Mouse (Mus musculus) forebrain, embryonic 16.5 days (tissue): ENCODE measurements at regions not wholly inside any gene's neighbourhood (a gene's known extent, or its start where the extent isn't known, plus 50 kb on each side); places are given as distances from the start of the nearest gene placed in this dataset.

ENCODE experiments used
- ATAC-seq: fragments of 200-750 bp; cut with Nextera tagmentation; 2 replicates; pipeline ENCODE4 v1.8.0; 2017; ENCODE audit warnings: mild to moderate bottlenecking, moderate library complexity
- H3K27ac ChIP-seq: fragments of 300-500 bp; sonication (generic); 2 replicates; pipeline ENCODE4 v1.5.1; 2014; ENCODE audit warnings: low read length, control low read depth
- H3K27me3 ChIP-seq: fragments of 300-500 bp; sonication (generic); replicated peaks from 2 replicates; pipeline ENCODE4 v1.6.1; 2014; ENCODE audit warnings: low read length; ENCODE audit not compliant: control insufficient read depth, insufficient read depth
- H3K36me3 ChIP-seq: fragments of 300-500 bp; sonication (generic); 2 replicates; pipeline ENCODE4 v1.6.1; 2014; ENCODE audit not compliant: control insufficient read depth, insufficient read depth
- H3K4me1 ChIP-seq: fragments of 300-500 bp; sonication (generic); replicated peaks from 2 replicates; pipeline ENCODE4 v1.6.1; 2014; ENCODE audit warnings: low read length; ENCODE audit not compliant: control insufficient read depth, insufficient read depth
- H3K4me2 ChIP-seq: fragments of 300-500 bp; sonication (generic); 2 replicates; pipeline ENCODE4 v1.6.1; 2014; ENCODE audit warnings: mild to moderate bottlenecking, low read length, control low read depth
- H3K4me3 ChIP-seq: fragments of 300-500 bp; sonication (generic); replicated peaks from 2 replicates; pipeline ENCODE4 v1.5.1; 2014; ENCODE audit warnings: mild to moderate bottlenecking, low read length, control low read depth
- H3K9ac ChIP-seq: fragments of 300-500 bp; sonication (generic); replicated peaks from 2 replicates; pipeline ENCODE4 v1.6.1; 2014; ENCODE audit warnings: low read depth, low read length, control low read depth
- H3K9me3 ChIP-seq: fragments of 300-500 bp; sonication (generic); 2 replicates; pipeline ENCODE4 v1.6.1; 2016; ENCODE audit warnings: low read length; ENCODE audit not compliant: control insufficient read depth
- WGBS: fragments of 180-500 bp; shearing (Covaris S2); extraction: QIAGEN DNeasy Blood & Tissue Kit; methylation state at CpG from one replicate; pipeline ENCODE4 v1.1.7; 2014; 5-methylcytosine and 5-hydroxymethylcytosine counted together

DNA sequence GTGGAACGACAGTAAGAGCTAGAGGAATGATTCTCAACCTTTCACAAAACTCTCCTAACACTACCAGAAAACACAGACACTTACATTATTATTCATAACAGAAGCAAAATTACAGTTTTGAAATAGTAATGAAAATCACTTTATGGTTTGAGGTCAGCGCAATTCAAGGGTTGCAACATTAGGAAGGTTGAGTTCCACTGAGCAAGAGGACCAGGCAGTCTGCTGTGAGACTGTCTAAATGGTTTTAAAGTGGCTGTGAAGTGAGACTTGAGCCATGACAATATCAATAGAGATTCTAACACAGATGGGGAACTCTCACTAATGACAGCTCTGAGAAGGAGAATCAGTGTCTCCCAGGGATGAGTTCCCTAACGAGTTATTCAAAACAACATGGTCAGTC lies 146.2 kb upstream of the Ednrb start:
- 85% methylated on average over 3 of the region's 3 CpGs for WGBS
- Histone ChIP-seq H3K36me3 (no peaks in the 10 kb centered on the region), H3K4me3 (no peak overlapping the region), H3K9ac (no peak overlapping the region), H3K9me3 (no peaks in the 10 kb centered on the region), H3K27ac (no peak overlapping the region), H3K4me1 (no peaks in the 10 kb centered on the region), H3K4me2 (no peak overlapping the region), H3K27me3 (no peaks in the 10 kb centered on the region)
- no peak for ATAC-seq

DNA sequence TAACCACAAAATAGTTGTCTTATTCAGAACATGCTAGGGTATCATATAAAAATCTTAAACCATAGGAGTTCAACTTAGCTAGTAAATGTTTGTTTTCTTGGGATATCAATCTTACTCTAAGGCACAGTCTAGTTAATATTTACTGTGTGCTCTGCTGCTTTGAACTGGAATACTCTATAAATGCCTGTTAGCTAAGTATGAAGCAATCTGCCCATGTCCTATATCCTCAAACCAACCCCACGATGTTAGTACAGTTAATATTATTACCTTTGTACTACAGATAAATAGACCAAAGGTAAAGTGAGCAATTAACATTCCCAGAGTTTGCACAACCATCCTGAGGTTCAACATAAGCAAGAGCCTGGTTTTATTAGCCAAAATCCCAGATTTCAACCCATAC lies 145.7 kb upstream of the Ednrb start:
- Histone ChIP-seq H3K9me3 (no peaks in the 10 kb centered on the region), H3K4me1 (no peaks in the 10 kb centered on the region), H3K9ac (no peak overlapping the region), H3K36me3 (no peaks in the 10 kb centered on the region), H3K27me3 (no peaks in the 10 kb centered on the region), H3K4me2 (no peak overlapping the region), H3K4me3 (no peak overlapping the region), H3K27ac (no peak overlapping the region)
- WGBS: 95% methylated on average over 1 of the region's 1 CpGs
- no peak for ATAC-seq

DNA sequence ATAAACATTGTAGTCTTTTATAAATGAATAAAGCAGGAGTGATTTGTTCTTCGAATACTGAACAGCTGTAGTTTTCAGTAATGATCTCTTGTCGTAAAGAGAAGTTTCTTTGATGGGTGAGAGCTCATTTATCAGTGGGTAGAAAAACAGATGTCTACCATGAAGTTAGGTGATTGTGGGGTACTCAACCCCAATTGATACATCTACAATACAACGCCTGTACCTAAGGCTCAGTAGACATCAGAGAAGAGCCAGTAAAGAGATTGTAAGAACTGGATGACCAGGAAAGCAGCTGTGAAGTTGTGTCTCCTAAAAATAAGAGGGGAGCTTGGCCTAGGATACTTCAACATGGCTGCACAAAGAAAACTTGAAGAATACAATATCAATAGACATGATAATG lies 143.1 kb upstream of the Ednrb start:
- H3K27ac ChIP-seq: no peak overlapping the region
- no peaks in the 10 kb centered on the region for H3K36me3 ChIP-seq
- H3K9ac ChIP-seq: no peak overlapping the region
- H3K4me3 ChIP-seq: no peak overlapping the region
- no peaks in the 10 kb centered on the region for H3K9me3 ChIP-seq
- no peak overlapping the region for H3K4me2 ChIP-seq
- H3K27me3 ChIP-seq: no peaks in the 10 kb centered on the region
- no peaks in the 10 kb centered on the region for H3K4me1 ChIP-seq
- WGBS: 38% methylated on average over 3 of the region's 3 CpGs
- ATAC-seq: no peak

DNA sequence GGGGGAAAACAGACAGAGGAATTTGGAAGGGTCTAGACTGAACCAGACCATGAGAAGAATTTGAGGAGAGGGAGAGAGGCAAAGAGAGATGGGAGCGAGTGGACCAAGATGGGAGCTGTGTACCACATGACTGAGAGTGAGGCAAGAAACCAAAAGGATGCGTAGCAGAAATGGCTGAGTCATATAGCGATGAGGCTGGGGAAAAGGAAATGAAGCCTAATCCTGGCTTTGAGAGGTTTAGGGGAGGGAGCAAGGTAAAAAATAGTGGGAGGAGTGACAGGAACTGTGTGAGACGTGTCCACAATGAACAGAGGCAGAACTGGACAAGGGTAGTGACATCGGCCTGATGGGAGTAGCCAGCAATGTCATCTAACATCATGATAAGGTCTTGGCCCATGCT lies 140.1 kb upstream of the Ednrb start:
- Histone ChIP-seq H3K27ac (no peak overlapping the region), H3K4me2 (no peak overlapping the region), H3K4me3 (no peak overlapping the region), H3K4me1 (no peaks in the 10 kb centered on the region), H3K36me3 (no peaks in the 10 kb centered on the region), H3K27me3 (no peaks in the 10 kb centered on the region), H3K9ac (no peak overlapping the region), H3K9me3 (no peaks in the 10 kb centered on the region)
- WGBS: 90% methylated on average over 5 of the region's 5 CpGs
- no peak for ATAC-seq

GRCm38 (mm10) chr14:103978808-103979207 lies 134.6 kb upstream of the Ednrb start:
- H3K27ac ChIP-seq: no peak overlapping the region
- WGBS: 84% methylated on average over 2 of the region's 2 CpGs
- H3K4me1 ChIP-seq: no peaks in the 10 kb centered on the region
- H3K36me3 ChIP-seq: no peaks in the 10 kb centered on the region
- no peaks in the 10 kb centered on the region for H3K27me3 ChIP-seq
- H3K9me3 ChIP-seq: no peaks in the 10 kb centered on the region
- no peak overlapping the region for H3K4me2 ChIP-seq
- H3K9ac ChIP-seq: no peak overlapping the region
- ATAC-seq: no peak
- no peak overlapping the region for H3K4me3 ChIP-seq

DNA sequence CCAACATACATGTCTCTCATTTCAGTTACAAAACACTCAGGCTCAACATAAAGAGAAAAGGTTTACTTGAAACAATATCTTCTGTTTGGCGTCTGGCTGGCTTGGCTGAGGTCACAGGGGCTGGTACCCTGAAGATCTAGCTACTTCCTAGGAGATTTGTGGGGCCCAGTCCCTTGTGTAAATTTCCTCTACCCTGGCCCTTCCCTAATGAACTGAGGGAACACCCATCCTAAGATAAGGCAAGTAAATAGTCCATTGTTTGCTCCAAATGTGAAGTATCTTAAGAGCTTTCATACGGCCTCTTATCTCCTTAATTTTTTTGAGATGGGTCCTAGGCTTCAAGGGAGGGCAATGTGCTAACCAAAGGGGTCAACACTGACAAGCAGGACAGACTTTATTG lies 133.6 kb upstream of the Ednrb start:
- H3K9me3 ChIP-seq: no peaks in the 10 kb centered on the region
- H3K27ac ChIP-seq: no peak overlapping the region
- H3K4me3 ChIP-seq: no peak overlapping the region
- no peaks in the 10 kb centered on the region for H3K36me3 ChIP-seq
- H3K4me1 ChIP-seq: no peaks in the 10 kb centered on the region
- ATAC-seq: no peak
- 59% methylated on average over 2 of the region's 2 CpGs for WGBS
- H3K9ac ChIP-seq: no peak overlapping the region
- no peaks in the 10 kb centered on the region for H3K27me3 ChIP-seq
- H3K4me2 ChIP-seq: no peak overlapping the region

DNA sequence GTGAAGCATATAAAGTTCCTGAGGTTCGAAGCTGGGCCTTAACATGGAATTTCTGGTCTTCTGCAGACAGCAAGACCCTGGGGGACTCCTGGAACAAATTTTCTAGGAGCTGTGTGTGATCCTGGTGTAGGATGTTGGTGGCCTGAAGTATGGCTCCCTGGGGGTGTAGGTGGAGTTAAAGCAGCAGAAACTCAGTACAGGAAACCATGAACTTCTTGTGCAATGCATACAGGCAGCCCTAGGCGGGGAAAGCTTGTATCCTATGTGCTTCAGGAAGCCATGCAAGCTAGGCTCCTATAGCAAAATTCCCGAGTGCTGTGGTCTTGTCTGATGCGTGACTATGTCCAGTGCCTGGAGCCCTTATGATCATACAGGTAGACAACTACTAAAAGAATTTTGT lies 129.8 kb upstream of the Ednrb start:
- ATAC-seq: no peak
- Histone ChIP-seq H3K4me3 (no peak overlapping the region), H3K36me3 (no peaks in the 10 kb centered on the region), H3K9ac (no peak overlapping the region), H3K27me3 (no peaks in the 10 kb centered on the region), H3K27ac (no peak overlapping the region), H3K4me2 (no peak overlapping the region), H3K4me1 (no peaks in the 10 kb centered on the region), H3K9me3 (no peaks in the 10 kb centered on the region)
- WGBS: 89% methylated on average over 4 of the region's 4 CpGs

- Histone ChIP-seq H3K4me3 (no peak overlapping the region), H3K4me2 (no peak overlapping the region), H3K9me3 (no peaks in the 10 kb centered on the region), H3K27me3 (no peaks in the 10 kb centered on the region), H3K36me3 (no peaks in the 10 kb centered on the region), H3K4me1 (no peaks in the 10 kb centered on the region), H3K9ac (no peak overlapping the region), H3K27ac (no peak overlapping the region)
- 89% methylated on average over 7 of the region's 7 CpGs for WGBS
- ATAC-seq: no peak
Observed at GRCm38 (mm10) chr14:103973111-103973510, 128.9 kb upstream of the Ednrb start.

GRCm38 (mm10) chr14:103969305-103969704 lies 125.1 kb upstream of the Ednrb start:
- H3K27ac ChIP-seq: no peak overlapping the region
- 63% methylated on average over 2 of the region's 2 CpGs for WGBS
- no peaks in the 10 kb centered on the region for H3K9me3 ChIP-seq
- no peak overlapping the region for H3K9ac ChIP-seq
- no peaks in the 10 kb centered on the region for H3K4me1 ChIP-seq
- ATAC-seq: no peak
- no peak overlapping the region for H3K4me2 ChIP-seq
- no peaks in the 10 kb centered on the region for H3K27me3 ChIP-seq
- H3K36me3 ChIP-seq: no peaks in the 10 kb centered on the region
- H3K4me3 ChIP-seq: no peak overlapping the region

DNA sequence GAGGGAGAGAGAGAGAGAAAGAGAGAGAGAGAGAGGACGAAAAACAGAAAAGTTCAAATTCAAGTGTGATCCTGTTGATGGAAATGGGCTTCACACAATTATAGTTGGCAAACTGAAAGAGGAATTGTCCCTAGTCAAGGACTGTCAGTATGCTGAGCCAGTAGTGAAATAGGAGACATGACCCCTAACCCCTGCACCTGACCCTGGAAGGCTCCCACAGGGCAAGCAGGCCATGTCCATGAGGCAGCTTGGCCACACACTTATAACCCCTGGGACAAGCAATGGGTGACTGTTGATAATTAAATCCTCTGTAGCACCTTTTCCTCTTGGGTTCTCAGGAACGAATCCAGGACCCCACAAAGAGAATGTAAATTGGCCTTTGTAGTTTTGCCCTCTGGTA lies 122.1 kb upstream of the Ednrb start:
- WGBS: 51% methylated on average over 2 of the region's 2 CpGs
- no peak for ATAC-seq
- Histone ChIP-seq H3K27ac (no peak overlapping the region), H3K9me3 (no peaks in the 10 kb centered on the region), H3K4me2 (no peak overlapping the region), H3K9ac (no peak overlapping the region), H3K36me3 (no peaks in the 10 kb centered on the region), H3K4me3 (no peak overlapping the region), H3K4me1 (no peaks in the 10 kb centered on the region), H3K27me3 (no peaks in the 10 kb centered on the region)
